Mouse (Mus musculus) embryonic fibroblast, embryonic 13.5 days (primary cell): Measurements from ENCODE around the gene Gbx2.

Experiments used
- CTCF ChIP-seq: IDR thresholded peaks from 2 replicates; pipeline ENCODE4 v1.5.1; 2011; ENCODE audit warnings: mild to moderate bottlenecking, control low read depth, low read length, moderate library complexity, borderline replicate concordance; ENCODE audit not compliant: insufficient read depth
- POLR2A ChIP-seq: IDR thresholded peaks from 2 replicates; pipeline ENCODE4 v1.6.1; 2011; ENCODE audit warnings: low read depth, mild to moderate bottlenecking, control low read depth, low read length, moderate library complexity

DNA sequence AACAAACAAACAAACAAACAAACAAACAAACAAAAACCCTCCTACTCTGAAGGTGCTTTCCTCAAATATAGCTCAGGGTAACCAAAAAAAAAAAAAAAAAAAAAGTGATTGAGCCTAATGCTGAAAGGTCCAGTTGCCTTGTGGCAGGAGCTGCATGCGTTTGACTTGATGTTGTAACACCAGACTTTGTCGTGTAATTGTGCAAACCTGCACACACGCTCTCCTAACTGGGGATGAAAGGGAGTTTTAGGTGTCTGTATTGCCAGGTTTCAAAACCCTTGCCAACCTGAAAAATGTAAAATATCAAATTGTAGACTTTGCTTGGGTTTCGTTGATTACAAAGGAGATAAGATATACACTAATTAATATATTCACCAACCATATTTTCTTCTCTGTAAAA lies 17.4 kb downstream of the Gbx2 start:
- TF ChIP-seq POLR2A (no peak), CTCF (no peak)
